Mouse (Mus musculus) E14TG2a.4 (cell line): ENCODE measurements around the gene Oip5.

Source experiments
- H3K27me3 ChIP-seq: 2 replicates; pipeline ENCODE4 v1.6.1; 2014; ENCODE audit warnings: low read length, control low read depth; ENCODE audit not compliant: insufficient read depth
- H3K36me3 ChIP-seq: 2 replicates; pipeline ENCODE4 v1.6.1; 2014; ENCODE audit warnings: low read length, control low read depth; ENCODE audit not compliant: insufficient read depth
- H3K4me1 ChIP-seq: replicated peaks from 2 replicates; pipeline ENCODE4 v1.6.1; 2014; ENCODE audit warnings: low read depth, low read length, control low read depth
- H3K4me3 ChIP-seq: replicated peaks from 2 replicates; pipeline ENCODE4 v1.5.1; 2014; ENCODE audit warnings: mild to moderate bottlenecking, low read length
- H3K9me3 ChIP-seq: 2 replicates; pipeline ENCODE4 v1.6.1; 2014; ENCODE audit warnings: low read length, control low read depth
- CTCF ChIP-seq: conservative IDR thresholded peaks from 2 replicates; pipeline ENCODE4 v1.5.1; 2014; ENCODE audit warnings: low read length
- NANOG ChIP-seq: IDR thresholded peaks from 2 replicates; pipeline ENCODE4 v1.6.1; 2014; ENCODE audit warnings: borderline replicate concordance, low read length, mixed read lengths
- POU5F1 ChIP-seq: IDR thresholded peaks from 2 replicates; pipeline ENCODE4 v1.6.1; 2014; ENCODE audit warnings: low read length, borderline replicate concordance

Gene Oip5

DNA sequence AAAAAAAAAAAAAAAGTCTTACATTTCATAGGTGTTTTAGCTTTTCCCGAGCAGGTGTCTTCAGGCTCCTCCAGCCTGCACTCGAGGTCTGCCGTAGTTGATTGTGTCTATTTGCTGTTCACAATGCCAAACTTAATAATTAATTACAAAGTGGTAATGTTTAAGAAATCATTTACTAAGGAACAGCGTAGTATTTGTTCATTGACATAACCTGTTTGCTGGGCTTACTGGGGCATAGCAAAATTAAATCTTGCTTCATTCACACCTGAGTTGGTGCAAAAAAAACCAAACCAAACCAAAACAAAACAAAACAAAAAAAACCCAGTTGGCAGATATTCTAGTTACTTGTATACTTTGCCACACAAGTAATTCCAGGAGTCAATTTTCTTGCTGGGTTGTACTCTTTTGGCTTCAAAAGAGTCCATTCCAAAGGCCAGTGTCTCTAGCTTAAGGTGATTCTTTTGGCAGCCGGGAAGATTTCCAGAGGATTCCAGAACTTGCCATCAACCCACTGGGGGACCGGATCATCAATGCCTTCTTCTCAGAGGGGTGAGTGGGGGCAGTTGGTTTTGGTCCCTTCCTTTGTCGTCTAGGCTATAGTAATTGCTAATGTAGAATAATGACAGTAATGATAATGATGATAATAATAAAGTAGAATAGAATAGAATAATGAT lies 52.0 kb downstream of the Oip5 start:
- TF ChIP-seq CTCF (no peak), POU5F1 (no peak)
- Histone ChIP-seq H3K4me1 (no peaks in the 10 kb centered on the region), H3K27me3 (no peaks in the 10 kb centered on the region), H3K9me3 (no peaks in the 10 kb centered on the region), H3K4me3 (no peak overlapping the region), H3K36me3 (peaks cover 22% of the 10 kb centered on the region; the same call in 1 of the 2 replicates)

DNA sequence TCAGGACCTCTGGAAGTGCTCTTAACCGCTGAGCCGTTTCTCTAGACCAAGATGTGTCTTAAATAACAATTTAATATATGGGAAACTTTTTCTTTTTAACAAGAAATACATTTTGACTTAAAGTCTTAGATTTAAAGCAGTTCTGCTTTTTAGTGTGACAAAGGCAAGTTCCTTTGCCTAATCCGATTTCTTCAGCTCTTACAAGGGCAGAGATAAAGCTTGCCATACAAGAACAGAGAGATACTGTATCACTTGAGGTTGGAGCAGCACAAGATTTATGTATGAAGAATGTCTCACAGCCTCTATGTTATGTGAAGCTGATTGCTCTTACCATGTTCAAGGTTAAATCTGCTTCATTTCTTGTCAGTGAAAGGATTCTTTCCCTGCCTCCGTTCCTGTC lies 53.0 kb downstream of the Oip5 start:
- no peak for TF ChIP-seq NANOG
- no peak for TF ChIP-seq POU5F1
- TF ChIP-seq CTCF = no peak
- Histone ChIP-seq H3K4me1 (no peaks in the 10 kb centered on the region), H3K36me3 (peaks cover 22% of the 10 kb centered on the region; the same call in 1 of the 2 replicates), H3K27me3 (no peaks in the 10 kb centered on the region), H3K9me3 (no peaks in the 10 kb centered on the region), H3K4me3 (no peak overlapping the region)

DNA sequence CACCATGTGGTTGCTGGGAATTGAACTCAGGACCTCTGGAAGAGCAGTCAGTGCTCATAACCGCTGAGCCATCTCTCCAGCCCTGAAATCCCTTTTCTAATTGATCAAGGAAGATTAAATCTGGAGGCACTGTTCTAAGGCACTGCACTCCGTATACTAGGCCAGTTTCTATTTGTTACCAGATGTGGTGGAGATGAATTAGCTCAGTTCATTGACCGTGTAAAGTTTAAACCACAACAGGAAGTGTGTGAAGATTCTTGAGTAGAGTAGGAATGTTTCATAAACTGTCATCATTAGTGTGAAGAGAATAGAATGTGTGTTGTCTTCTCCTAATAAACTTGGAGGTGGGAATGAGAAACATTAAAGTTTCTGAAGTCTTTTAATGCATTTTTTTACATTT lies 56.5 kb downstream of the Oip5 start:
- no peaks in the 10 kb centered on the region for H3K9me3 ChIP-seq
- no peaks in the 10 kb centered on the region for H3K27me3 ChIP-seq
- H3K4me1 ChIP-seq = peaks cover 16% of the 10 kb centered on the region
- TF ChIP-seq NANOG (no peak), POU5F1 (no peak), CTCF (no peak)
- H3K36me3 ChIP-seq = peaks cover 17% of the 10 kb centered on the region; the same call in 1 of the 2 replicates
- H3K4me3 ChIP-seq = no peak overlapping the region
